Mouse (Mus musculus): ENCODE measurements around the gene Maml2. TPM values are rescaled to one million over a fixed set of nuclear protein-coding genes. Genes with fewer than 3 reads are reported as not detected.

Maml2 gene
- polyA plus RNA-seq, 1 experiment from 2014 or later: 15.1 TPM

DNA sequence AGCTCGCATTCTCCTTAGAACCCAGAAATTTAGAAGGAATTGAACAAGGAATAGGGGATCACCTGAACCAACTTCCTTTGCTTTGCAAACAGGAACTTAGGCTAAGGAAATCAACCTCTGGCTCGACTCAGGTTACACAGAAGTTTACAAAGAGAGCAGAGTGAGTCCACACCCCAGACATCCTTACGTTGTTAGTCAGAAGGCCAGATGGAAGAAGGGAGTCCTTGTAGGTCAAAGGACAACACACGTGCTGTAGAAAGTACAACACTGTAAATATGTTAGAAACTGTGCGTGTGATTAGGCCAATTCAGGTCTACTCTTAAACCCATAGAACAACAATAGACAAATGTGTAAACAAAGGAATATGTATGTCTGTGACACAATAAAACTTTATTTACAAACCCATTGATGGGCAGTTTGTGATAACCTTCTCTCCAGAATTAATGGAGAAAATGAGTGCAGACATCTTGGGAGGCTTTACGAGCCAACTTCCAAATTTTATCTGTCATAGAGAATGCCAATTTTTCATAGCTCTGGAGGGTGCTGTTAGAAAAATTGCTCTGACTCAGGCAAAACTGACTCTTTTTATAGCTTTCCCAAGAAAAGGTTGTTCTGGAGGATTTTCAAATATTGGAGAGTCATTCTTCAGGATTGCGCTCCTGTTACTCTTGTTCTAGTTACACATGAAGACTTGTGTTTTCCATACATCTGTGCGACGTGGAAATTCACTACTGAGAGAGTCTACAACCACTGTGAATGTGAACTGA, 194.3 kb downstream of the Maml2 start:
- Histone ChIP-seq H3K27ac (ENCODE audit: low read length) (no peak overlapping the region), H3K36me3 (ENCODE audit: insufficient read depth, low read length) (no peaks in the 10 kb centered on the region), H3K9ac (replicated peaks; ENCODE audit: low read depth) (no peak overlapping the region), H3K9me3 (ENCODE audit: low read length) (no peaks in the 10 kb centered on the region), H3K4me1 (ENCODE audit: insufficient read depth, low read depth, low read length) (peaks cover 4% of the 10 kb centered on the region; the same call in 1 of the 2 replicates), H3K27me3 (replicated peaks; ENCODE audit: insufficient read depth, low read length) (no peaks in the 10 kb centered on the region), H3K4me3 (ENCODE audit: low read depth, low read length) (no peak overlapping the region), H3K4me2 (replicated peaks; ENCODE audit: low read depth, low read length) (no peak overlapping the region)
- DNase-seq (ENCODE audit: low spot score): no peak
- no peak for ATAC-seq
- TF ChIP-seq CTCF (IDR thresholded peaks at IDR 0.05): no peak
- no peak for TF ChIP-seq EP300 (IDR thresholded peaks at IDR 0.05)
- WGBS: 59% methylated on average over 9 of the region's 9 CpGs

DNA sequence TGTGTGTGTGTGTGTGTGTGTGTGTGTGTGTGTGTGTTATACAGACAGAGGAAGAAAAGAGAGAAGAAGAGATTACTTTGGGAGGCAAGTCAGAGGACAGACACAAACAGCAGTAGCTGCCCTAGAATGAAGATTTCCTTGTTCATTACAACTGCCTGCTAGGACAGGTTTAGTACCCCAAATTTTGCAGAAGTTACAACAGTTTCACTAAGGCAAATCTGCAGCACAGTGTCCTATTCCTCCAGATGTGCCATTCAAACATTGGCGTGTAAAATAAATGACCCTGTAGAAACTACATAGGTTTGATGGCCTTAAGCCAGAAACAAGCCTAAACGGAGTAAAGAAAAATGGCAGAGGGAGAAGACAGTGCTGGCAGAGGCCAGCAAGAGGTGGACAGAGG, 195.1 kb downstream of the Maml2 start:
- Histone ChIP-seq H3K36me3 (ENCODE audit: insufficient read depth, low read length) (no peaks in the 10 kb centered on the region), H3K27ac (ENCODE audit: low read length) (no peak overlapping the region), H3K27me3 (replicated peaks; ENCODE audit: insufficient read depth, low read length) (no peaks in the 10 kb centered on the region), H3K4me1 (ENCODE audit: insufficient read depth, low read depth, low read length) (peaks cover 7% of the 10 kb centered on the region; the same call in 1 of the 2 replicates), H3K9ac (replicated peaks; ENCODE audit: low read depth) (no peak overlapping the region), H3K9me3 (ENCODE audit: low read length) (no peaks in the 10 kb centered on the region), H3K4me3 (ENCODE audit: low read depth, low read length) (no peak overlapping the region), H3K4me2 (replicated peaks; ENCODE audit: low read depth, low read length) (no peak overlapping the region)
- TF ChIP-seq CTCF (IDR thresholded peaks at IDR 0.05): no peak
- TF ChIP-seq EP300 (IDR thresholded peaks at IDR 0.05): no peak
- ATAC-seq (no peak), DNase-seq (ENCODE audit: low spot score) (no peak)
- WGBS: 55% methylated on average over 2 of the region's 2 CpGs

DNA sequence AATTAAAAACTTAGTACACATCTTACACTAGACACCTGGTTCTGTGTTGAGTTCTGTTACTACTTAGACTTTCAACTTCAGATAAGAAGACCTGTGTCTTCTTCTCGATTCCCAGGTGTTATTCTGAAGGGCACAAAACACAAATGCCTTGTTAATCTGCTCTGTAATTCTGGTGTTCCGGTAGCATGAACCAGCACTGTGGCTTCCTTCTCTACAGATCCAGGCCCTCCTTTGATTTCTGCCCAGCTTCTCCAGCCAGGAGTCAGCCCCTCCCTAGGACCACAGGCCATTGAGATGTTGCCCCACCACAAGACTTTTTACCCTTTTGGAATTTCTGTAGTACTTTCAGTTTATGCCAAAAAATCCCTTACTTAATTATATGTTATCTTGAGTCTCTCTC, 196.0 kb downstream of the Maml2 start:
- H3K4me2 ChIP-seq (replicated peaks; ENCODE audit: low read depth, low read length): no peak overlapping the region
- H3K4me1 ChIP-seq (ENCODE audit: insufficient read depth, low read depth, low read length): peaks cover 10% of the 10 kb centered on the region; the same call in 1 of the 2 replicates
- H3K27ac ChIP-seq (ENCODE audit: low read length): no peak overlapping the region
- H3K27me3 ChIP-seq (replicated peaks; ENCODE audit: insufficient read depth, low read length): no peaks in the 10 kb centered on the region
- DNase-seq (ENCODE audit: low spot score) (no peak), ATAC-seq (no peak)
- 88% methylated on average over 2 of the region's 2 CpGs for WGBS
- H3K9me3 ChIP-seq (ENCODE audit: low read length): no peaks in the 10 kb centered on the region
- H3K4me3 ChIP-seq (ENCODE audit: low read depth, low read length): no peak overlapping the region
- H3K9ac ChIP-seq (replicated peaks; ENCODE audit: low read depth): no peak overlapping the region
- TF ChIP-seq CTCF (IDR thresholded peaks at IDR 0.05) (no peak), EP300 (IDR thresholded peaks at IDR 0.05) (no peak)
- no peaks in the 10 kb centered on the region for H3K36me3 ChIP-seq (ENCODE audit: insufficient read depth, low read length)

DNA sequence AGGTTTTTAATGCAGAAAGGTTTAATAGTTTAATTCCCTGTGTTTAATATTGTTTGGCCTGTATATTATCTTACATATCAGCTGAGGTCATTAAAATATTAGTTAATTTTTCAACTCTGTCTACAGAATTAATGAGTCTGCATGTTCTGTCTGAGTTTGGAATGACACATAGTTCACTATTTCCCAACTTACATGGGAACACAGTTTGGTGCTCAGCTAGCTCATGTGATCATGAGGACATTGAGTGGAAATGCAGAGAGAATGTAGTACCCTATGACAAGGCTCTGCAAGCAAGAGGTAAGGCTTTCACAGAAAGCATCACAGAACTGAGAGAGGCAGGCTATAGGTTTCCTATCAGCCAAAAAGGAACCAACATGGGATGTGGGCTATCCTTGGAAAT, 197.8 kb downstream of the Maml2 start:
- DNase-seq (ENCODE audit: low spot score) (peak; percentile 51), ATAC-seq (0 out of 2 replicates have a peak, but pooled peaks have one; percentile 25)
- Histone ChIP-seq H3K4me2 (replicated peaks; ENCODE audit: low read depth, low read length) (no peak overlapping the region), H3K27ac (ENCODE audit: low read length) (no peak overlapping the region), H3K4me1 (ENCODE audit: insufficient read depth, low read depth, low read length) (peaks cover 10% of the 10 kb centered on the region; the same call in 1 of the 2 replicates), H3K36me3 (ENCODE audit: insufficient read depth, low read length) (no peaks in the 10 kb centered on the region), H3K9ac (replicated peaks; ENCODE audit: low read depth) (no peak overlapping the region), H3K9me3 (ENCODE audit: low read length) (no peaks in the 10 kb centered on the region), H3K4me3 (ENCODE audit: low read depth, low read length) (no peak overlapping the region), H3K27me3 (replicated peaks; ENCODE audit: insufficient read depth, low read length) (no peaks in the 10 kb centered on the region)
- no peak for TF ChIP-seq CTCF (IDR thresholded peaks at IDR 0.05)
- no peak for TF ChIP-seq EP300 (IDR thresholded peaks at IDR 0.05)

DNA sequence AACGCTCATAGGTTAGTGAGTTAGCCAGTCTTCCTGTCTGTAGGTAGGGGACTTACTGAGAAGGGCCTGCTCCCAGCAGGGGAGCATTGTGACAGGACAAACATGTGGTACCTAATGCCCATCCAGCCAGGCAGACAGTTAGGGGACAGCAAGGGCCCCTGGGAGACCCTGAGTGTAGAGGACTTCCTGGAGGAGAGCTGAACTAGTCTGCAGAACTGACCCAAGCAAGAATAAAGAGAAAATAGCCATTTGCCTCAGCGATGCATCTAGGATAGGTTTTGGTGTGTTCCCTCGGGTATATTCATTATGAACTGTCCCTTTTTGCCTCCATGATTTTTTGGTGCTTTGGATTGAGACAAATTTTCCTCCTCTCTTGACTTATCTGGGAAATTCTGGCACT, 199.3 kb downstream of the Maml2 start:
- 70% methylated on average over 3 of the region's 3 CpGs for WGBS
- Histone ChIP-seq H3K36me3 (ENCODE audit: insufficient read depth, low read length) (no peaks in the 10 kb centered on the region), H3K4me3 (ENCODE audit: low read depth, low read length) (no peak overlapping the region), H3K27me3 (replicated peaks; ENCODE audit: insufficient read depth, low read length) (no peaks in the 10 kb centered on the region), H3K27ac (ENCODE audit: low read length) (peak overlapping the region; percentile 14; the same call in 1 of the 2 replicates), H3K9ac (replicated peaks; ENCODE audit: low read depth) (no peak overlapping the region), H3K4me1 (ENCODE audit: insufficient read depth, low read depth, low read length) (peaks cover 6% of the 10 kb centered on the region; the same call in 1 of the 2 replicates), H3K4me2 (replicated peaks; ENCODE audit: low read depth, low read length) (no peak overlapping the region), H3K9me3 (ENCODE audit: low read length) (no peaks in the 10 kb centered on the region)
- TF ChIP-seq CTCF (IDR thresholded peaks at IDR 0.05): no peak
- no peak for TF ChIP-seq EP300 (IDR thresholded peaks at IDR 0.05)
- DNase-seq (ENCODE audit: low spot score) (no peak), ATAC-seq (no peak)

DNA sequence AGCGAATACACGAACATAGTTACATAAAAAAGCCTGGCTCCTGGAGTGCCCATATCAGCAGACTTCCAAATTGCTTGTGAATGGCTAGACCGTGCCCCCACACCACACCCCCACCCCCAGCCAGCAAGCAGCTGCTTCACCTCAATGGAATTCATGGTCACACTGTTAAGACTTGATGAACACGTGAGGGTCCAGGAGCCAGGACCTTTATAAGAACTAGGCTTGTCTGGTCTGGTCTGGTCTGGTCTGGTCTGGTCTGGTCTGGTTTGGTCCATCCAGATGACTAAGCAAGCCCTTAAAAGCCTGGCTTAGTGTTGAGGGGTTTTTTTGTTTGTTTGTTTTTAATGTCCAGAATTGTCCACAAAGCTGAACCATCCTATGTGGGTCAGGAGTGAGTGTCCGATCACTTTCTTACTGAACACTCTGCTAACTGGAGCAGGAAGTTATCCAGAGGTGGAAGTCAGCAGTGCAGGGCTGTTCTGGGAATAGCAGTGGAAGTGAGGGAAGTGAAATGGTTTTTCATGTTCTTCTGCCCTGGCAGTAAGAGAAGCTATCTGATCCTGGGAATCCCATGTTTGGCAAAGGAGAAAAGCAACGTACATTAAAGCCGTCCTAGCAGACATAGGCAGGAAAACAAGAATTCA, 200.1 kb downstream of the Maml2 start:
- ATAC-seq (peak; percentile 84), DNase-seq (ENCODE audit: low spot score) (peak; percentile 56)
- H3K4me3 ChIP-seq (ENCODE audit: low read depth, low read length): no peak overlapping the region
- H3K9ac ChIP-seq (replicated peaks; ENCODE audit: low read depth): no peak overlapping the region
- no peaks in the 10 kb centered on the region for H3K9me3 ChIP-seq (ENCODE audit: low read length)
- H3K27me3 ChIP-seq (replicated peaks; ENCODE audit: insufficient read depth, low read length): no peaks in the 10 kb centered on the region
- H3K4me1 ChIP-seq (ENCODE audit: insufficient read depth, low read depth, low read length): peaks cover 6% of the 10 kb centered on the region; the same call in 1 of the 2 replicates
- no peak overlapping the region for H3K4me2 ChIP-seq (replicated peaks; ENCODE audit: low read depth, low read length)
- H3K36me3 ChIP-seq (ENCODE audit: insufficient read depth, low read length): no peaks in the 10 kb centered on the region
- 46% methylated on average over 7 of the region's 7 CpGs for WGBS
- peak overlapping the region; percentile 66 for H3K27ac ChIP-seq (ENCODE audit: low read length)
- TF ChIP-seq CTCF (IDR thresholded peaks at IDR 0.05): no peak
- TF ChIP-seq EP300 (IDR thresholded peaks at IDR 0.05): peak; percentile 19; the same call in 1 of the 2 replicates

Measured in lung, postnatal 0 days (tissue).